Mouse (Mus musculus) right cerebral cortex, postnatal 25 days (tissue): ENCODE data around the gene Stim1.
"Not testable (repeated sequence)": the region's sequence is repeated elsewhere in the genome, so short reads cannot be mapped to it uniquely, and the experiment has no call there.

Experiments used
- DNase-seq: peaks from one replicate; pipeline ENCODE4 v3.0.0; 2022

The Stim1 gene

DNA sequence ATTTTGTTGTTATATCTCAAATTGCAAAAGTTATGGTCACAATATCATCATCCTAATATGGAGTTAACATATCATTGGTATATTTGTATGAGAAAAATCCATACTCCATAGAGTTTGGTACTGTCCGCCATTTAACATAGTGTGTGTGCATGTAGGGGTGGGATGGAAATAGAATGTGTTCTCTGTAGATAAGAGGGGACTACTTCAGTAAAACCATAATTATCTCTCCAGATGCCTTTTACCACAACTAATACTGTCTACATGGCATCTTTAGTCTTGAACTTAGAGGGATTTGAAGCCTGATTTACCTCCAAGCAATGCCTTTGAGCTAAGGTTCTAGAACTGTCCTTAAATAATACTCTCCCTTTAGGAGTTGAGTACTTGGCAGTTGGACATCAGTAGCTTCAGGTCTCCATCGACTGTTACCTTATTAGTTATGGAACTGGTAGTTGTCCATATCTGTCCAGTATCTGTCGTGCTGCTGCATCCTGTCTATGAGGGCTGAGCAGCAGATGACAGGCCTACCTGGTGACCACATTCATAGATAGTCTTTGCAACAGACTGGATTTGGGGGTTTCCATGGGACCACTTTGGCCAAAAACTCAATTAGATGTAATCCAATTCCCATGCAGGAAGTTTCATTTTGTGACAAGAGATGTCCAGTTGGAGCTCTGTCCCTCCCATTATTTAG lies 105.9 kb downstream of the Stim1 start:
- no peak for DNase-seq

DNA sequence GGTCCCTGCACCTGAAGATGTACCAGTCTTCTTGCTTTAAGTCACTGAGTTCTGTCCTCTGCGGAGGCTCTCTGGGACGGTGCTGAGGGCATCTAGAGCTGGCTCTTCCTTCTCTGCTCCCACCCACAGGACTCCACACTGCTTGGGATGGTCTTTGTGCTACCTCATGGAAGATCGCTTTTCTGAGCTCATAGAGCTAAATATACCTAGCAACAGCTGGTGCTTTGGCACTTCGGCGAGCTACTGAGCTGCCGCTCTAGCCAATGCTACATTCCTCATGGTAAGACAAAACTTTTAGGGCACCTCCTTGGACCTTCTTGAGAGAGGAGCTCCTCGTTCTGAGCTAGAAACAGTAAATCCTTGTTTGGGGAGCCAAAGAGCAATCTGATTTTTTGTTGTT lies 115.6 kb downstream of the Stim1 start:
- DNase-seq: peak; percentile 9

DNA sequence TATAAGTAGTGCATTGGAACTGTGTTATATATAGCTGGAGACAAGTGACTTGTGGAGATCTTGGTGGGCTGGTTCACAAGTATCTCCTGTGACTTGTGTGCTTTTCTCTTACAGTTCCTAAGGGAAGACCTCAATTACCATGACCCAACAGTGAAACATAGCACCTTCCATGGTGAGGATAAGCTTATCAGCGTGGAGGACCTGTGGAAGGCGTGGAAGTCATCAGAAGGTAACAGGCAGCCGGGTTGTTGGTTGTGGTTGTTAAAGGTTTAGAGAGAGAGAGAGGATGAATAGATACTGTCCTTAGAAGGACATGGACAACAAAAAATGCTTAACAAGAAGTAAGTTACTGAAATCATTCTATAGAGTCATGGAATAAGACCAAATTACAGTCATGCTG lies 118.4 kb downstream of the Stim1 start:
- DNase-seq: no peak

DNA sequence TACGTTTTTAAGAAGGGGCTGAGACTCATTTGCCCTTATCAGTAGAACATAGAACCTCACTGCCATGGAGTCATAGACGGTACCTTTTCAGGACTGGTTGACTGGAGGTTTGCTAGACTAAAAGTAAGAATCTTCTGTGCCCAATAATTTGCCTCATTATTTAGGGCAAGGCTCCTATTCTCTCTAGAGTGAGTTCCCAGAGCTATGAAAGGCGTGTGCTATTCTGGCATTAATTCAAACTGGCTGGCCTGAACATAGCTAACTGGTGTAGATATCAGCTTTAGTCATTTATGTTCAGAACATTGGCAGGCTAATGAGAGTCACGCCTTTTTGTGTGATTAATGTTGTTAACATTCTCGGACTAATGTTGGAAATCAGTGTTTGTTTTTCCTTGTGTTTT lies 121.5 kb downstream of the Stim1 start:
- no peak for DNase-seq

DNA sequence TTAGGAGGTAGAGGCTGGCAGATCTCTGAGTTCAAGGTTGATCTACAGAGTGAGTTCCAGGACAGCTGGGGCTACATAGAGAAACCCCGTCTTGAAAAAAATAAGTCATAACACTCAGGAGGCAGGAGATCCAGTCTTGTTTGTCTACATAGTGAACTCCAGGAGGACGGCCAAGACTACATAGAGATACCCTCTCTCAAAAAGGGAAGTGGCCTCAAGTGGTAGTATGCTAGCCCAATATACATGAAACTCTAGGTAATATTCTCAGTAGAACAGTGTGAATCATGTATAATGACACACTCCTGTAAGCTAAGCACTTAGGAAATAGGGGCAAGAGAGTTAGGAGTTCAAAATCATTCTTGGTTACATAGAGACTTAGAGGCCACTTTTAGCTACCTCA lies 126.3 kb downstream of the Stim1 start:
- DNase-seq: no peak

DNA sequence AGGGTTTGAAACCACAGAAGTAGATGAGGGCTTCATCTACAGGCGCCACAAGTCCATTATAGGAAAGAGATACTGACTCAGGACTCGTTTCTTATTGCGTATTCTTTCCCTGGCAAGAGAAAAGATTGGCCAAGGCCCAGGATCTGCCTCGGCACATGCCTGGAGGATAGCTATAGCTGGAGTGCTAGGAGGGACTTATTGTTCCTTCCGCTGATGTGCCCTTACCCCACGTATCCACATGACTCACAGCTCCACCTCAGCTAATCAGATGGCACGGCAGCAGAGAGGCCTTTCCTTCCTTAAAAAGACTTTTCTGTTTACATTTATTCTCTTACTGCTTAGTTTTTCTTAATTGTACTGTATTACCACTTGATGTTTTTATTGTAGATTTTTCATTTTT lies 128.3 kb downstream of the Stim1 start:
- no peak for DNase-seq

DNA sequence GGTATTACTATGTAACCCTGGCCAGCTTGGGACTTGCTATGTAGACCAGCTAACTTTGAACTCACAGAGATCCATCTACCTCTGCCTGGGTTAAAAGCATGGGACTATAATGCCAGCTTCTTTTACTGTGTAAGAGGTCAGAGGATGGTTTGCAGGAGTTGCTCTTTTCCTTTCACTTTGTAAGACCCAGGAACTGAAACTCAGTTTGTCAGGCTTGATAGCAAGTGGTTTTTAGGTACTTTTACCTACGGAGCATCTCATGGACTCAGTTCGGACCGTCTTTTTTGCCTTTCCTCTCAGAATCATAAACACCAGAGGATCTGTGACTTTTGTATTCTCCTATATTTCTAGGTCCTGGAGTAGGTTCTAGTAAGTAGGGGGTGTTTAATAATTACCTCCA lies 128.7 kb downstream of the Stim1 start:
- no peak for DNase-seq

DNA sequence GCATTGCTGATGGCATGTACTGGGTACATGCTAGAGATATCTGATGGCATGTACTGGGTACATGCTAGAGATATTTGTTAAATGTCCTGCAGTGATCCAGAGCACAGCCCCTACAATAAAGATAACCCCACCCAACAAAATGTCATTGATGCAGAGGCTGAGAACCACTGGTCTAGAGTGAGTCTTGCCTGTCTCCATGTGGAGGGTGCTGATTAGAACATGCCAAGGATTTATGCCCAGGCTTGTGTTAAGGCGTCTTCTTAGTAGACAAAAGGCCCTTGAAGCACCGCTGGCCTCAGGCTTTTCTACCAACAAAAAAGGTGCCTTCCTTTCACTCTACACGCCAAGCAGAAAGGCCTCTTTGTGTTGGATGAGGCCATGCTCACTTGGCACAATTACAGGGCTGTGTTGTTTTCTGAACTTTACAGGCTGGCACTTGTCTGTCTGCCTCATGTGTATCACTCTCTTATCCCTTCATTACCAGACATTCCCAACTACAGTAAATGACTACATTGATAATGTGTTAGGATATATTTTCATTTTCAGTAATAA lies 131.7 kb downstream of the Stim1 start:
- no peak for DNase-seq

DNA sequence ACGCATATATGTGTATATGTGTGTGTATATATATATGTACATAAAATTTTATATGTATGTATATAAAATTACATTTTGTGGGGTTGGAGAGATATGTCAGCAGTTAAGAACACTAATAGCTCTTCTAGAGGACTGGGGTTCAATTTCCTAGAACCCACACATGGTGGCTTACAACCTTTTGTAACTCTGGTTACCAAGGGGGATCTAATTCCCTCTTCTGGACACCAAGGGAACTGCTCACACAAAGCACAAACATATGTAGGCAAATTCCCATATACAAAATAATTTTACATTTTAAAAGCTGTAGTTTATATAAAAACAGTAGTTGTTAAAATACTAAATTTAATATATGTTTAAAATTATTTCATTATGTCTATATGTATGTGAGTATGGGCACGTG lies 136.5 kb downstream of the Stim1 start:
- no peak for DNase-seq

DNA sequence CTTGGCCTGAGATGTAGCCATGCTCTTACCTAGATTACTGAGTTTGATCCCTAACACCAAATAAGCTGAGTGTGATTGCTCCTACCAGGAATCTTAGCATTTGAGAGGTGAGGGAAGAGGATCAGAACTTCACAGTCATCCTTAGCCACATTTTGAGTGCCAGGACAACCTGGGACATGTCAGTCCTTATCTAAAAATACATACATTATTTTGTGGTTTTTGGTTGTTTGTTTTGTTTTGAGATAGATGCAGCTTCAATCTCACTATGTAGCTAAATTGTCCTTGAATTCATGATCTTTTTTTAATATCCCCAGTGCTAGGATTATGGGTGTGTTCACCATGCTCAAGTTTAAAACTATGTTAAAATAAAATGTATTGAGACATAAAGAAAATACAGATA lies 139.8 kb downstream of the Stim1 start:
- DNase-seq: no peak

DNA sequence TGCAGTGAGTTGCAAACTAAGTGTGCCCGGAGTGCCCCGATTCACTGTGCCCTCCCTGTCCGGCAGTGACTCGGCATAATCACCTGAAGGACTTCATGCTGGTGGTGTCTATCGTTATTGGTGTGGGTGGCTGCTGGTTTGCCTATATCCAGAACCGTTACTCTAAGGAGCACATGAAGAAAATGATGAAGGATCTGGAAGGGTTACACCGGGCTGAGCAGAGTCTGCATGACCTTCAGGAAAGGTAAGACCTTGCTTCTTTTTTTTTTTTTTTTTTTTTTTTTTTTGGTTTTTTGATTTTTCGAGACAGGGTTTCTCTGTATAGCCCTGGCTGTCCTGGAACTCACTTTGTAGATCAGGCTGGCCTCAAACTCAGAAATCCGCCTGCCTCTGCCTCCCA lies 147.7 kb downstream of the Stim1 start:
- DNase-seq: not testable (repeated sequence)

DNA sequence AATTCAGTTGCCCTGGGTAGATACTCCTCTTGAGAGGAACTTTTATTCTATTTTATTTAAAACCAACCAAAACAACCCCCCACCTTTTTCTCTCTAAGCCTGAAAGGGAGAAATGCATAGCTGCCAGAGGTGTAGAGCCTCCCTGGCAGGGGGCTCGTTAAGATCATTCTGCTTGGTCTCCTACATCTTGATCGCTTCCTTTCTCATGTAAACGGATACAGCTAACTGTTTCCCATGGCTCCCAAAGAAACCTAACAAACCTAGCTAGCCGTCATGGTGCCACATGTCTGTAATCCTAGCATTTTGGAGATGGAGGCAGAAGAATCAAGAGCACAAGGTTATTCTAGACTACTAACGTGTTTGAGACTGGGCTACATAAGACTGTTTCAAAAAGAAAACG lies 148.2 kb downstream of the Stim1 start:
- DNase-seq: no peak

DNA sequence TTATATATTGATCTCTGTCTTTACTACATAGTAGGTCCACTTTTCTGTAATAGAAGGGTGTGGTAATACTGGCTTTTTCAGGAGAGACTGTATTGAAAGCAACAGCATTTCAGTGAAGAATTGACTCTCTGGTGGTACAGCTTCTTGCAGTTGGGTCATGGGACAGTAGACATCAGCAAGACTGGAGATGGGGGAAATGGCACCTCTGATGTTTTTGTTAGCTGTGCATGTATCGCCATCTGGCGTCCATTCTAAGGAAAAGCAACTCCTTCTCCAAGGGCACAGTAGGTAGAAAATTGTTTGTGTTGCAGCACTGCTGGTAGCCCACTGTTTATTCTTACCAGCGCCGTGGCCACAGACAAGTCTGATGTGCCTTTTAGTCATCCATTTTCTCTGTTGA lies 149.8 kb downstream of the Stim1 start:
- DNase-seq: peak; percentile 38

DNA sequence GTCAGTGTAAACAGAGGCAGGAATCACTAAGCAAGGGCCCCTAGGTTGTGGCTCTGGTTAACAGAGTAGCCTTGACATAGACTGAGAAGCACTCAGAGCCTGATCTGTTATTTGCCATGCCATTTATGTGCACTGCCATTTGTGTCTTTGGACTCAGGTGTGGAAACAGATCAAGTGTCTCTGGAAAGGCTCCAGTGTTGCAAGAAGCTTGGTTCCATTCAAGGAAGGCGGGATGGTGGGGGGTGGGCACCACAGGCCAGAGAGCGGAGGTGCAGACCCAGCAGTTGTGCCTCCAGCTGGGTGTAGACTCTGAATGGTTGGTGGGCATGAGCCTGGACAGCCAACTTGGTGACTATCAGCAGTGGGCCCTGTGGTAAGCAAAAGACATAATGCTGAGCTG lies 154.4 kb downstream of the Stim1 start:
- DNase-seq: no peak

DNA sequence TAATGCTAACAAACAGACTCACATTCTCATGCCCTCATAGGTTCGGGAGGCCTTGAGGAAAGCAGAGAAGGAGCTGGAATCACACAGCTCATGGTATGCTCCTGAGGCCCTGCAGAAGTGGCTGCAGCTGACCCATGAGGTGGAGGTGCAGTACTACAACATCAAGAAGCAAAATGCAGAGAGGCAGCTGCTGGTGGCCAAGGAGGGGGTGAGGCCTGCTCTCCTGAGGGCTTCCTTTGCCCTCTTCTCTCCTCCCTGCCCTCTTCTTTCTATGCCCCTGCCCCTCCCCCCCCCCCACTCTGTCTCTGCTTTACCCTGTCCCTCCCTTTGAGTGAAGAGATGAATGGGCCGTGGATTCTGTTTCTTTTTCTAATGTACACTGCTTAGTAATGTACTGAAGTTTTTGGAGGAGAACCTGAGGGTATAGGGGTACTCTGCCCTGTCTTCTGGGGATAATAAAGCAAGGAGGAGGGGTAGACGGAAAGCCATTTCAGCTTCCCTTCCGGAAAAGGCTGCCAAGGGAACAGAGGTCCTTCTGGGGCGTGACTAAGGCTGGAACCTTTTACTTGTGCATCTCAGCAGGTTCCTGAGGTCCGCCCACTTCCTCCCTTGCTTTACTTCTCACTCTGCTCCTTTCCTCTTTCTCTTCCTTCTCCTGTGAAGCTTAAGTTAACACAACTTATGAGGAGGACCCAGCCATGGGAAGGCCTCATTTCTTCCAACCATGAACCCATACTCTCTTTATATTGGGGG lies 158.5 kb downstream of the Stim1 start:
- DNase-seq: no peak

DNA sequence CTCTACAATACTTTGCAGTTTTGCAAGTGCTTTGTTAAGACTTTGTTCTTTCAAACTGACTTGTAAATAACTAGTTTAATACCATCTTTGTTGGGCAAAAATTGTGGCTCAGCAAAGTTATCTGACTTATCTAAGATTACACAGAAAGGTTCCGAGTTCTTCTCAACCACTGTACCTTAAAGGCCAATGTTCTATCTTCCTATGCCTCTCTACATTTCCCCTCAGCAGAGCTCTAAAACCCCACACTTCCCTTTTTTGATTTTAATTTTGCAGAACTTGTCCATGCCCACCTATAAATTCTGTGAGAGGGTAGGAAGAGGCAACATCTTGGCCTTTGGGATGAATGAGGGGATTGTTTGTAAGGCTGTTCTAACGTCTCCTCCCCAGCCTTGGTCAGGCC lies 166.7 kb downstream of the Stim1 start:
- no peak for DNase-seq

DNA sequence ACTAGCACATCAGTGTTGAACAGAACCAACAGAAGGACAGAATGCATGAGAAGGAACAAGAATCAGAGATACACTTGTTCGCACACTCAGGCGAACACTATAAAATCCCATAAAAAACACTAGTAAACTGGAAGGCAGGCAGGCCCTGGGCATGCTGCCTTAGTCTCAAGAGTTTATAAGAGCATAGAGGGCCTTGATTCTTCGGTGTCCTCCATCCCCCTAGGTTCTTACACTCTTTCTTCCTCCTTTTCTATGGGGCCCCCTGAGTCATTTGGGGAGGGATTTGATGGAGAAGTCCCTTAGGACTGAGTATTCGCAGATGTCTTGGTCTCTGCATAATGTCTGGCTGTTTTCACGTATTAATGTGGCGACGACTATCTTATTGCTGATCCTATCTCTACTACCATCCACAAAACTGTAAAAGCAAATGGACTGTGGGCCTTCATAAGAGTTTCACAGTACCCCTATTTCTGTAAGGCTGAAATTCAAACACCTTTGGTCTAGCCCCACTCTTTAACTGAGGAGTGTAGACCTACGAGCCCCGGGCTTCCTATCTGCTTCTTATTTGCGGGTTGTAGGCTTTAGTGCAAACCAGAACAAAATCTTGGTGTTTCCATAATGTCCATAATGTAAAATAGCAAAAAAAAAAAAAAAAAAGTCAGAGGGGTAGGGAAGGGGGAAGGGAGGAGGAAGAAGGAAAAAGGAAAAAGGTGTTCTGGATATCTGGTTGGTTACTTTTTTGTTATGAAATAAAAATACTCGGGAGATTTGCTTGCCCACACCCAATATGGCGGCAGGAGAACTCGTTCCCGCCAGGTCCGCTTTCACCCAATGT lies 173.4 kb downstream of the Stim1 start:
- DNase-seq: no peak

DNA sequence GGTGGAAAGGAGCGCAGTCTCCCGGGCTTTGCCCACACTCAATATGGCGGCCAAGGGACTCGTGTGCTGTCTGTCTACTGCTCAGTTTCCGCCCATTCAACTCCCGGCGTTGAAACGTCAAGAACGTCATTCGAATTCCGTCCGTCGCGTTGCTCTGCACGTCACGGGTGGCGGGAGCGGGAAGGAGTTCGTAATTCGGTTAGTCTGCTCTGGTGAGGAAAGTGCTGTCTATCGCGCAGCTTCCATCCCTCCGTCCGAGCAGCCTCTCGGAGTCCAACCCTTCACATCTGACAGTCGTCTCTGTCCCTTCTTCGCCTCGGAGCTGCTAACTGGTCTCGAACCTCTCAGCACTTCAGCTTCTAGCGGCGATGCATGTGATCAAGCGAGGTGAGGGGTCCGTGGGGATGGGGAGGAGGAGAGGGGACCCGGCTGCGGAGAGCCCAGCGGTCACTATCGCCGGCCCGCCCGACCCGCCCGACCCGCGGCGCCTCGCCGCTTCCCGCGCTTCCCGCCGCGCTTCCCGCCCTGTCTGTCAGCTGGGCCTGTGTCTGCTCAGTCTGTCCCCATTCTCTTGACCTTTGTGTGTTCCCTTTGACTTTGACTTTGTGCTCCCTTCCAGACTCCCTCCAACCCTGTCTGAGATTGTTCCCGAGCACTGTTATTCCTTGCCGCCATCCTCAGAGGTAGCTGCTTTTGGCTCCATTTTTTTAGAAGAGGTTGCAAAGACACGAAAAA lies 174.2 kb downstream of the Stim1 start, which contains the start of gene Rrm1:
TSS of gene Rrm1 (plus strand) at position 39 of the 735 bp plus-strand sequence.
- peak; percentile 95 for DNase-seq

DNA sequence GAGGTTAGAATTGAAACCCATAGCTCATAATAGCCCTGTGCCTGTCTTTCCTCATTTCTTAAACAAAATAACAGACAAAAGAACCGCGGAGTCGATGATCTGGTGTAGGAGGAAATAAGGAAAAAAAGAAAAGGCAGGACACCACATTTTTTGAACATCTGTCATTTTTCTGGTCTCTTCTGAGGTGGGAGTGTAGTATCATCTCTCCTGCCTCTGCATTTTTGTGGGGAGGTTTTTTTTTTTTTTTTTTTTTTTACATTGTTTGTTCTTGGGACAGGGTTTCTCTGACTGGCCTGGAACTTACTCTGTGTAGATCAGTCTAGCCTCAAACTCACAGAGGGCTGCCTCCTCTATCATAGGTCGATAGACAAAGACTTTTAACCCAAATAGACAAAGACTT lies 174.8 kb downstream of the Stim1 start:
- DNase-seq: no peak

DNA sequence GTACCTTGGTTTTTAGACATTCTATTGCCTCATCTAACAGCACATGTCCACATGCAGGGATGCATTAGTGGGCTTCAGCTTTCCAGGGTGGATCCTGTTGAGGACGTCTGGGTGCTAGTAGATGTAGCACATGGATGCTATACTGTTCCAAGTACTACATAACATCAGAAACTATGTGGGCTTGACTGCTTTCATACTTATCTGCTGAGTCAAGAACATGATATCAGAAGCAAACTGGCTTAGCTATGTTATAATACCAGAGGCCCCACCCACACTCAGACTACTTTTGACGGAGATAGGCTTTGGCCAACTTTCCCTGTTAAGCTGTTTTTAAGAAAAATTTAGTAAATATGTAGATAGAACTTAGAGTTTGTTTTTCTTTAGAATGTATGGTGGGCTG lies 176.7 kb downstream of the Stim1 start:
- no peak for DNase-seq

DNA sequence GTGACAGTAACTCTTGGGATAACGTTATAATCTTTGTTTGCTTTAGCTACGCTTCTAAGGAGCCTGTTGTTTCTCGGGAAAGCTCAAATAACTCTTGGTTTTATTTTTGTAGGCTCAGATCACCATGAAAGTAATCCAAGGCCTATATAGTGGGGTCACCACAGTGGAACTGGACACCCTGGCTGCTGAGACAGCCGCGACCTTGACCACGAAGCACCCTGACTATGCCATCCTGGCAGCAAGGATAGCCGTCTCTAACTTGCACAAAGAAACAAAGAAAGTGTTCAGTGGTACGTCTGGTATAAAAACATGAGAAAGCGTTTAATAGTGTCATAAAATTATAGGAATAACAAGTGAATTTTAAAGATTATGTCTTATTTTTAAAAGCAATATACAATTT lies 178.8 kb downstream of the Stim1 start:
- no peak for DNase-seq

DNA sequence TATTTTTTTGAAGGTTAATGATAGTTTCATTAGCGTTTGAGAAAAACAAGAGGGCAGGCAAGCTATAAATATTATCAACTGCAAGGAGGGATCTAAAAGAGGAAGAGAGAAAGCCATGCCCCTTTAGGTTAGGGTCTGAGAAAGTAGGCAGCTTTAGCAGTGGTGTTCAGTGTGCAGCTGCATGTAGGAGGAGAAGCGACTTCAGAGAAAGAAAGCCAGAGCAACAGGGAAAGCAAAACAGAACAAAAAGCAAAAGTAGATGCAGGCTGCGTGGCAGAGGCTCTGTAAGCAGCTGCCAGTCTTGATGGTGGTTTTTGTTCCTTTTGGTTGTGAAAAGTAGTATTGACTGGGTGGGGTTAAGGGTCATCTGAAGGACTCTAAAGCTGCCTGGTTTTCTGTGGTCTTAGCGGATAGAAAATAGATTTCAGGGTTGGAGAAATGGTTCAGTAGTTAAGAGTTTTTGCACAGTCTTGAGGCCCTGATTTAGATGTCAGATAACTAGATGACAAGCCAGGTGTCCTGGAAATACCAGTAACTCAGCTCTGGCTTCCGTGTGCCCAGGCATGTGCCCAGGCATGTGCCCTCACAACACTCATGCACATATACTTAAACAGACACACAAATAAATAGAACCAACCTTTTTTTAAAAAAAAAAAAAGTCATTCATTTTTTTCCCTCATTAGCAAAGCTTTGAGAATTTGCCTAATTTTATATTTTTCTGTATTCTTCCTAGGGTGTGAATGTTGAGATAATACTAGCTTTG lies 191.2 kb downstream of the Stim1 start:
- no peak for DNase-seq
